Mouse (Mus musculus): Measurements from ENCODE around the gene Tent4a.
A peak's percentile ranks its signal among the peaks of the same experiment; 100 is the strongest.
"Not testable (repeated sequence)": the region's sequence is repeated elsewhere in the genome, so short reads cannot be mapped to it uniquely, and the experiment has no call there.

Gene Tent4a

GRCm38 (mm10) chr13:69534334-69534653, at the start of gene Tent4a:
TSS of gene Tent4a (minus strand) at chr13:69534617.
- DNase-seq (ENCODE audit: low read depth, low spot score): no peak

DNA sequence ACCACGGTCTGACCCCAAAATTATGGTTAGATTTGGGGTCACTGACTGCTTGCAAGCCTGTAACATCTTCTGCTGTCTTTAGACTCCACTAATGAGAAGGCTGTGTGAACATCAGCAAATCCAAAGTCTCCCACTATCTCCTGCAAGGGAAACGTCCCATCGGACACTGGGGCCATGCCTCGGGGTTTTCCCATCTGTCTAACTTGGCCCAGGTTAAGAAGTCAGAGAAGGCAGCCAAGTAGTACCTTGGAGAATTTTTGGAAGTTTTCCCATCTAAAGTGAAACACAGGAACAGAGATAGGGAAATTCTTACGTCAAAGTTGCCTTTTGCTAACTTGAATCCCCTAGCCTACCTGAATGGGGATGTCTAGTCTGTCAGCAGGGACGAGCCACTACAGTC, 49.2 kb upstream of the Tent4a start:
- DNase-seq (ENCODE audit: low read depth, low spot score): no peak

DNA sequence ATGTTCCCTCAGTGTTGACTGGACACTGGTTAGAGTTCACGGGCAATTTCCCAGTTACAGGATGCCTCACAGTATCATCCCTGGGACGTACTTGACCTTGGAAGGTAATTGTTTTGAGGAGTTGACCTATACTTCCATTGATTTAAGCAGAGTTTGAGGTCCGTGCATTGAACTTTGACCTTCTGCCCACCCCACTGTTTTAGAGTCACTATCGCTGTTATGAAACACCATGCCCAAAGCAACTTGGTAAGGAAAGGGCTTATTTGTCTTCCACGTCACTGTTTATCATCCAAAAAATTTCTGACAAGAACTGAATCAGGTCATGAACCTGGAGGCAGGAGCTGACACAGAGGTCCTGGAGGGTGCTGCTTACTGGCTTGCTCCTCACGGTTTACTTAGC, 48.0 kb upstream of the Tent4a start:
- no peak for DNase-seq (ENCODE audit: low read depth, low spot score)

DNA sequence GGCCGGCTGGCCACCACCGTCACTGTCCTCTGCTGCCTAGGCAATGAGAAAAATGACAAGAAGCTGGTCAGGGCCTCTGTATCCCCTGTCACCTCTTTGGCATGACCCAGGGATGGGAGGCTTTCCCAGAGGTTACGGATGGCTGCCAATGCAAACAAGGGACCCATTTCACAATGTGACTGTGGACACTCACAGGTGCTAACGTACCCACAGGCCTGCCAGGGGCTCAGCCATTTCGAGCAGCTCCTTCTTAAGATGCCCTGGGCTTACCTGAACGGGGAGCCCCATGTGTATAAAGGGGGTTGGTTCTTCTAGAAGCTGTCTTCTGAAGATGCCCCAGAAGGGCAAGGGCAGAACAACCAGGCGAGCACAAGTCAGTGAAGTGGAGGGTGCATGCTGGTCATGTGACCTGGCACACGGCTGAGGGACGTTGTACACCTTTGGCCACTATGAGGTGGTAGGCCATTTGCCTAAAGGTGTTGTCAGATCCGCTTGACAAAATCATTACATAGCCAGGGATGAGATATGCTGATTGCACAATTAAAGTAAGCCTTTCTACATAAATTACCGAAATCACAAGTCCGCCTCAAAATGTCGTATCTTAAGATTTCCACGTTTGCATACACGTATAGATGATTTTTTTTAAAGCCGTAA, 42.9 kb upstream of the Tent4a start:
- no peak for DNase-seq (ENCODE audit: low read depth, low spot score)

DNA sequence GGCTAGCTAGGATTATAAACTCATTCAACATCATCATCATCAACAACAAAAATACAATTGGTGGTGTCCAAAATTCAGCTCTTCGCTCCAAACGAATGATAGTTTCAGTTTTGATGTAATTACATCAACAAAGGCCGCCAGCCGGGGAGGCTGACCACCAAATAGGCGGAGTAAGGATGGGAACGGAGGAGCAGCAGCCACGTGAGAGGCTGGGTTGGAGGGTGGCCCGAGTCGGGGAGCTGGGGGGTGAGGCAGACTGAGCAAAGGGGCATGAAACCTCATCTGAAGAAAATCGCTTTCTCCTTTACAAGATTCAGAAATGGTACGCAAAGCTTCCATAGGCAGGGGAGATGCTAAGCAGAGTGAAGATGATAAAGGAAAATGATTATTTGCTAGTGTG, 42.3 kb upstream of the Tent4a start:
- DNase-seq (ENCODE audit: low read depth, low spot score): no peak

GRCm38 (mm10) chr13:69572594-69572993, 38.2 kb upstream of the Tent4a start:
- no peak for DNase-seq (ENCODE audit: low read depth, low spot score)

DNA sequence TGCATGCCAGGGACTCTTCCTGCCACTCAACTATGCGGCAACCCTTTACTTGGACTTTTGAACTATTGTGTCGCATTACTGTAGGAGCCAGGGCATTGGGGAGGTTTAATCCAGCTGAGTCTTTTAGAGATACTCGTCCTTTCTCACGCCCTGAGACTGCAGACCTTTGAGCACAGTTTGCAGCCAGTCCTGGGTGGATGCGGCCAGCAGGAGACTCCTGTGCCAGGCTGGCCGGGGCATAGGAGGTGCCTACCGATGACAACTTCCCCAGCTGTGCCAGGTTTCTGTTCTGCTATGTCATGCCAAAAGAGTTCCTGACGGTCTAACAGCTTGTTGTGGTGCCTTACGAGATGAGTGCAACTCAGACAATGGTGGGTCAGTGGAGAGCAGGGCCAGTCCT, 34.8 kb upstream of the Tent4a start:
- DNase-seq (ENCODE audit: low read depth, low spot score): no peak

- not testable (repeated sequence) for DNase-seq (ENCODE audit: low read depth, low spot score)
Observed at GRCm38 (mm10) chr13:69565401-69565800, 31.0 kb upstream of the Tent4a start.

DNA sequence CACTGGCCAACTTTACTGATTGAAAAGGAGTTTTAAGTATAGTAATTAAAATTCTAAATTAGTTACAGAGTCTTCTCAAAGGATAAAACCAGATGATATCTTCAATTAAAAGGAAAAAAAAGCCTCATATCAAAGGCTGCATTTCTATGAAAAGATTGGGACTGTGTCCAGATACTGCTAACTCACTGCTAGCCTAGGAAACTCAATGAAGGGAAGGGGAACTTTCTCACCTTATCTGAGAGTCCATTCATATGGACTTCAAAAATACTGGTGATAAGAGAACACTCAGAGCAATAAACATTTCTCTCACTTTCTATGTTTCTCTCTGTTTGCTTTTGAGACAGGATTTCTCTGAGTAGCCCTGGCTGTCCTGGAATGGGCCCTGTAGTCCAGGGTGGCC, 30.2 kb upstream of the Tent4a start:
- DNase-seq (ENCODE audit: low read depth, low spot score): no peak

DNA sequence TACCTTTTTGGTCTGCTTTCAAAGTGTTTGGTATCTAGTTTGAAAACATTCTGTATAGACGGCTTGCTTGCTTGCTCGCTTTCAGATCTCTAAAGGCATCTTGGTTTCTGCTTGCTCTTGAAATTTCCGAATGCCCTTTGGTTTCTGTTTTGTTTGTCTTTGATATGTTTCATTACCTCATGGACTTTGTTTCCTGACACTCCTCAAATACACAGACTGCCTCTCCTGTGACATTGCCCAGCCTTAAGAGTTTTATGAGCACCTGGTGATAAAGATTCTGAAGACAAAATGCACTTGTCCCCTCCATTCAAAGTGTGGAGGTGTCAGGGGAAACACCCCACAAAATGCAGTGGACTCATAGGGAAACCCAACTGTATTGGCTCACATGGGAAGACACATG, 29.5 kb upstream of the Tent4a start:
- DNase-seq (ENCODE audit: low read depth, low spot score): no peak

DNA sequence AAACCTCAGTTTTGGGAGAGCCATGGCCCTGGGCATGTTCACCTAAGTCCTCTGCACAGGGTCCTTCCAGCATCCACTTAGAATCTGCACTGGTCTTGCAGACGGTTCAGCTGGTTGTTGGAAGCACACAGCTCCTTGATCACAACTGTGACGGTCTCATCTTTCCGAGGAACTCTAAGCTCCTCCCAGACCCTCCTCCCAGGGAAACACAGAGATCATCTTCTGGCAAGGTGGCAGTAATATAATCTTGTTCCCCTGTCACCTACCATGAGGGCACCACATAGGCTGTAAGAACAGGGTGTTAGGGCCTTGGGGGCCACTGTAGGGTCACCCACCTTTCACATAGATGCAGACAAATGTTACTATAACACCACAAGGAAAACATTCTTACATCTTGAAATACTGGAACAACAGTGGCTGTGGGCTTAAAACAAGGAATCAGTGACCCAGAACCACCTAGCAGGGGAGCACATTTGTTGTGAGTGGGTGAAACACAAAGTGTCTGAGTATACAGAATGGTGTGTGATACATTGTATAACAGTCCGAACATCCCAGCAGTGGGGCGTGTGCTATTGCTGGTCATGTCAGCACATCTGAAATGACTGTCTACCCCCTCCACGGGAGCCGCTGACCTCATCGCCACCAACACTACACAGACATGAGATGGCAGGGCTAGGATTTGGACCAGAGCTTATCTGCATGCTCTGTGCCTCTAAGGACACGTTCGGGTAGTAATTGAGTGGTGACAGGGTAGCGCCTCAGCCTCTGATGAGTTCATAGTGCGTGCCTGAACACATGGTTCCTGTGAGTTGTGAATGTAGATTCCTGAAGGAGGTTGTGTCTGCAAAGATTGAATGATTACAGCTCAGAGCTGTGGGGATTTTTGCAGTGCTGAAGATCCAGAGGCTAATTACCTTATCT, 28.5 kb upstream of the Tent4a start:
- no peak for DNase-seq (ENCODE audit: low read depth, low spot score)

GRCm38 (mm10) chr13:69562004-69562403, 27.6 kb upstream of the Tent4a start:
- no peak for DNase-seq (ENCODE audit: low read depth, low spot score)

GRCm38 (mm10) chr13:69559291-69559961, 25.0 kb upstream of the Tent4a start:
- DNase-seq (ENCODE audit: low read depth, low spot score): no peak

DNA sequence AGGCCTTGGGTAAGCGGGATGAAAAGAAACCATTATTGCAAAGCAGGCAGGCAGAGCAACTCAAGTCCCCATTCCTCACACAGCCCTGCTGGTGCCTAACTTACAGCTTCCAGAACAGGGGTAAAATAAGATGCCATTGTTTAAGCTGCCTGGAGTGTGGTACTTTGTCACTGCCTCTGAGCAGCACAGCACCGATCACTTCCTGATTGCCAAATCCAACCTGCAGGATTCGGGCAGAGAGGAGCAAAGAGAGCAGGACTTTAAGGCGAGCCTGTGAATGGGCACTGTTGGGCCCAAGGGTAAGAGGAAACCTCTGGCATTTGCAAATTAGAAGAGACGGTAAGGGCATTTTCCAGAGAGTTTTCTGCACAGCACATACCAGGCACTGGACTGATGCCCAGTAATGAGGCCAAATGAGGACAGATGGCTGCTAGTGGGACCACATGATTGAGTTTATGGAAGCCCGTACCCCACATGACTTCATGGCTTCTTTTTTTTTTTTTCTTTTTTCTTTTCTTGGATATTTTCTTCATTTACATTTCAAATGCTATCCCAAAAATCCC, 23.8 kb upstream of the Tent4a start:
- no peak for DNase-seq (ENCODE audit: low read depth, low spot score)

DNA sequence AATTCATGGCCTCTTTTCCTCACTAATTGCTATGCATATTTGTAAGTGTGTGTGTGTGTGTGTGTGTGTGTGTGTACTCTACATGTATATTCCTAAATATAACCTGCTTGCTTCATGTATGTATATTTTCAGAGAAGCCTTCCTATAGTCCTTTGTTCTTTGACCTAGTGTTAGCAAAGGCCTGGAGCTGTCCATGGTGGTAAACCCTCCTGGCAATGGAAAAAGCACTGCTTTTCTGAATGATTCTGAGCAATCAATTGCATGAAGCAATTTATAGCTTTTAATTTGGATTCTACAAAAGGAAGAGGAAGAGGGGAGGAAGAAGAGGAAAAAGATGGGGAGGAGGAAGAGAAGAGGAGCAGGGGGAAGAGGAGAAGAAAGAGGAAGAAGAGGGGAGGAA, 22.3 kb upstream of the Tent4a start:
- no peak for DNase-seq (ENCODE audit: low read depth, low spot score)

DNA sequence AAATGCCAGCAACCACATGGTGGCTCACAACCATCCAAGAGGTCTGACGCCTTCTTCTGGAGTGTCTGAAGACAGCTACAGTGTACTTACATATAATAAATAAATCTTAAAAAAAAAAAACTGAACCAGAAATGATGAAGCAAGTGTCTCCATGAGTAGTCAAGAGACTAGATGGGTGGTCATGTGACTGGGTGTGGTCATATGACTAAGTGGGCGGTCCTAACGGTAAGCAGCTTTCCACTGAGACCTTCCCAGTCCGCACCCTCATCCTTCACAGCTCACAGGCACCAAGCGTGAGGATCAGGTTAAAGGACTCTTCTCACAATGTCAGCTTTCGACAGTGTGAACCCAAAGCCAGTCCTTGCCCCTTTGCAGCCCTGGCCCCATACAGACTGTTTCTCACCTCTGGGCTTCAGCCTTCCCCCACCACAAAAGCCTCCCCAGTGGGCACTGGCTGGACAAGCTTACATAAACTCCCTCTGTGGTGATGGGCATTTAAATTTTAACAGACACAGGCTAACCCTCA, 21.6 kb upstream of the Tent4a start:
- DNase-seq (ENCODE audit: low read depth, low spot score): no peak

GRCm38 (mm10) chr13:69555045-69555444, 20.6 kb upstream of the Tent4a start:
- DNase-seq (ENCODE audit: low read depth, low spot score): no peak

- no peak for DNase-seq (ENCODE audit: low read depth, low spot score)
Observed at GRCm38 (mm10) chr13:69554255-69554654, 19.8 kb upstream of the Tent4a start.

DNA sequence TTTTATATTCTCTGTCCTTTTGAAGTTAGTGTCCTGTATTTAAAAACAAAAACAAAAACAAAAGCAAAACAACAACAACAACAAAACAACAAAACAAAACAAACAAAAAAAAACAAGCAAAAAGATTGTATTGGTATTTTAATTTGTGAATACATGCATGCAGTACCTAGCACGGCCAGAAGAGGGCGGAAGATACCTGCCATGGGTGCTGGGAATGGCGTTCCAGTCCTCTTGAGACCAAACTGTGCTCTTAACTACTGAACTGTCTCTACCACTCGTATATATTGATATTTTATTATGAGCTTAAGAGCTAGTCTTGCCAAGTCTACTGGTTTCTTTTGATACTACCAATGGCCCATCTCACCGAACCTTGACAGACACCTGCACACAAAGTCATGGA, 18.6 kb upstream of the Tent4a start:
- peak; percentile 42 for DNase-seq (ENCODE audit: low read depth, low spot score)

DNA sequence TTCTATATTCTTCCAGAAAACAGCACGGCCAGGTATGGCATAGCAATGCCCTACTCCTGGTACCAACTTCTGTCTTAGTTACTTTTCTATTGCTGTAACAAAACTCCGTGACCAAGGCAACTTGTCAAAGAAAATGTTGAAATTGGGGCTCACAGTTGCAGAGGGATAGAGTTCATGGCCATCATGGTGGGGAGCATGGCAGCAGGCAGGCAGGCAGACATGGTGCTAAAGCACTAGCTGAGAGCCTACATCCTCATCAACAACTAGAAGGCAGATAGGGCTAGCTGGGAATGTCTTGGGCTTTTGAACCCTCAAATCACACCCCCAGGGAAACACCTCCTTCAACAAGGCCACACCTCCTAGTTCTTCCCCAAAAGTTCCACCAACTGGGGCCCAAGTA, 16.4 kb upstream of the Tent4a start:
- DNase-seq (ENCODE audit: low read depth, low spot score): no peak

- DNase-seq (ENCODE audit: low read depth, low spot score): no peak
Observed at GRCm38 (mm10) chr13:69549980-69550379, 15.6 kb upstream of the Tent4a start.
